Mouse (Mus musculus): ENCODE measurements around the gene Hist1h3e. TPM values are rescaled to one million over a fixed set of nuclear protein-coding genes. Genes with fewer than 3 reads are reported as not detected.
A peak's percentile ranks its signal among the peaks of the same experiment; 100 is the strongest.
"Not testable (repeated sequence)": the region's sequence is repeated elsewhere in the genome, so short reads cannot be mapped to it uniquely, and the experiment has no call there.

Gene Hist1h3e
- polyA plus RNA-seq, 1 experiment = not detected

DNA sequence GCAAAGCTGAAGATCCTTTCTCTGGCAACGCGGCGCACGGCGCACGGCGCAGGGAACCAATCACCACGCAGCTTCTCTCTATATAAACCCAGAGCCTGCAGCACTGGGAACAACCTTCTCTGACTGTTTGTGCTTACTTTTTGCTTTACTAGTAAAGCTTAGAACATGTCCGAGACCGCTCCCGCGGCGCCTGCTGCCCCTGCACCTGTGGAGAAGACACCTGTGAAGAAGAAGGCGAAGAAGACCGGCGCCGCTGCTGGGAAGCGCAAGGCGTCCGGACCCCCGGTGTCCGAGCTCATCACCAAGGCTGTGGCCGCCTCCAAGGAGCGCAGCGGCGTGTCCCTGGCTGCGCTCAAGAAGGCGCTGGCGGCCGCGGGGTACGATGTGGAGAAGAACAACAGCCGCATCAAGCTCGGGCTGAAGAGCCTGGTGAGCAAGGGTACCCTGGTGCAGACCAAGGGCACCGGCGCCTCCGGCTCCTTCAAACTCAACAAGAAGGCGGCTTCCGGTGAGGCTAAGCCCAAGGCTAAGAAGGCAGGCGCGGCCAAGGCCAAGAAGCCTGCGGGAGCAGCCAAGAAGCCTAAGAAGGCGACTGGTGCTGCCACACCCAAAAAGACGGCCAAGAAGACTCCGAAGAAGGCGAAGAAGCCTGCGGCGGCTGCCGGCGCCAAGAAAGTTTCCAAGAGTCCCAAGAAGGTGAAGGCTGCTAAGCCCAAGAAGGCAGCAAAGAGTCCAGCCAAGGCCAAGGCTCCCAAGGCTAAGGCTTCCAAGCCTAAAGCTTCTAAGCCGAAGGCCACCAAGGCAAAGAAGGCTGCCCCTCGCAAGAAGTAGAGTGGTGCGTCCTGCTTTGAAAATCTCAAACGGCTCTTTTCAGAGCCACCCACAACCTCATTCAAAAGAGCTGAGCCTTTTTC is 7.0 kb downstream of the Hist1h3e start:
- H3K4me1 ChIP-seq (ENCODE audit: control insufficient read depth, insufficient read depth, low read length) = peaks cover 3% of the 10 kb centered on the region; the same call in 1 of the 2 replicates
- under 1% methylated on average over 54 of the region's 54 CpGs for WGBS
- TF ChIP-seq POLR2A (IDR thresholded peaks at IDR 0.05; ENCODE audit: insufficient read depth, low read depth, low read length) = peak; percentile 48; the same call in 1 of the 2 replicates
- TF ChIP-seq CTCF (IDR thresholded peaks at IDR 0.05; ENCODE audit: insufficient read depth, low read depth, low read length) = no peak
- peak overlapping the region; percentile 60 for H3K4me3 ChIP-seq (ENCODE audit: insufficient read depth, low read depth, low read length)
- H3K27ac ChIP-seq (ENCODE audit: insufficient read depth, low read depth, low read length) = peak overlapping the region; percentile 71

DNA sequence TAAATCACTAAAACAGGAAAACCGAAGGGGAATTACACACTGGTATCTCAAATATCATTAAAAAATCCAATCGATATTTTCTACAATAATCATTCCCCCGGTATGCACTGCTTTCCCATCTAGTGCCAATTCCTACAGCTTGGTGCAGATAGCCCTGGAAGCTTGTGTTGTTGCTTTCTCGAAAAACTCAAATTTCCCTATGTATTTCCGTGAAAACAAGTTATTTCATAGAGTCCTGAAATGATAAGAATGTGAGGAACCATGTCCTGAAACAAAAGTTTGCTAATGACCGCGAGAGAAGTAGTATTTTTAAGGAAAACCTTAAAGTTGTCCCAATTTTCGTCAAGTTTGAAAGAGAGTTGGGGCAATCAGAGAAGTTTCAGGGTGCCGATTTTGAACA is 7.8 kb downstream of the Hist1h3e start:
- TF ChIP-seq POLR2A (IDR thresholded peaks at IDR 0.05; ENCODE audit: insufficient read depth, low read depth, low read length) = no peak
- no peak for TF ChIP-seq CTCF (IDR thresholded peaks at IDR 0.05; ENCODE audit: insufficient read depth, low read depth, low read length)
- peaks cover 3% of the 10 kb centered on the region; the same call in 1 of the 2 replicates for H3K4me1 ChIP-seq (ENCODE audit: control insufficient read depth, insufficient read depth, low read length)
- H3K27ac ChIP-seq (ENCODE audit: insufficient read depth, low read depth, low read length) = no peak overlapping the region
- 14% methylated on average over 9 of the region's 9 CpGs for WGBS
- H3K4me3 ChIP-seq (ENCODE audit: insufficient read depth, low read depth, low read length) = no peak overlapping the region

DNA sequence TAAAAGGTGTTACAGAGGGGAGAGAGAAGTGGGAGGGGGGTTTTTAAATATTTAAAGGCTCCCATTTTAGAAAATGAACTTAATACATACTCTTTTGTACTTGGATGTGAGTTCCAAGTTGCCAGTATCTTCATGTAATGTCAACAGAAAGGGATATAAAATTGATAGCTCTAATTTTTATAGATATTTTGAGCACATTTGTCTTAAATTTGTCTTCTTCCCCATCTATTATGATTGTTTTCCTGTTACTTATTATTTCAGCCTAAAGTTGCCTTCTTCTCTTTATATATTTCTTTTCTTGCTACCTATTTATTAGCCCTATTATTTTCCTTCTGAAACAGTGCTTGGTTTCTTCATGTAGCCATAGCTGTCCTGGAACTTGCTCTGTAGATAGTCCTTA is 9.2 kb downstream of the Hist1h3e start, which contains the start of gene Hist1h1d:
TSS of gene Hist1h1d (plus strand) at position 301 of the 400 bp plus-strand sequence.
- TF ChIP-seq CTCF (IDR thresholded peaks at IDR 0.05; ENCODE audit: insufficient read depth, low read depth, low read length) = no peak
- no peak for TF ChIP-seq POLR2A (IDR thresholded peaks at IDR 0.05; ENCODE audit: insufficient read depth, low read depth, low read length)
- peaks cover 3% of the 10 kb centered on the region; the same call in 1 of the 2 replicates for H3K4me1 ChIP-seq (ENCODE audit: control insufficient read depth, insufficient read depth, low read length)
- H3K27ac ChIP-seq (ENCODE audit: insufficient read depth, low read depth, low read length) = no peak within 1 kb of the TSS

DNA sequence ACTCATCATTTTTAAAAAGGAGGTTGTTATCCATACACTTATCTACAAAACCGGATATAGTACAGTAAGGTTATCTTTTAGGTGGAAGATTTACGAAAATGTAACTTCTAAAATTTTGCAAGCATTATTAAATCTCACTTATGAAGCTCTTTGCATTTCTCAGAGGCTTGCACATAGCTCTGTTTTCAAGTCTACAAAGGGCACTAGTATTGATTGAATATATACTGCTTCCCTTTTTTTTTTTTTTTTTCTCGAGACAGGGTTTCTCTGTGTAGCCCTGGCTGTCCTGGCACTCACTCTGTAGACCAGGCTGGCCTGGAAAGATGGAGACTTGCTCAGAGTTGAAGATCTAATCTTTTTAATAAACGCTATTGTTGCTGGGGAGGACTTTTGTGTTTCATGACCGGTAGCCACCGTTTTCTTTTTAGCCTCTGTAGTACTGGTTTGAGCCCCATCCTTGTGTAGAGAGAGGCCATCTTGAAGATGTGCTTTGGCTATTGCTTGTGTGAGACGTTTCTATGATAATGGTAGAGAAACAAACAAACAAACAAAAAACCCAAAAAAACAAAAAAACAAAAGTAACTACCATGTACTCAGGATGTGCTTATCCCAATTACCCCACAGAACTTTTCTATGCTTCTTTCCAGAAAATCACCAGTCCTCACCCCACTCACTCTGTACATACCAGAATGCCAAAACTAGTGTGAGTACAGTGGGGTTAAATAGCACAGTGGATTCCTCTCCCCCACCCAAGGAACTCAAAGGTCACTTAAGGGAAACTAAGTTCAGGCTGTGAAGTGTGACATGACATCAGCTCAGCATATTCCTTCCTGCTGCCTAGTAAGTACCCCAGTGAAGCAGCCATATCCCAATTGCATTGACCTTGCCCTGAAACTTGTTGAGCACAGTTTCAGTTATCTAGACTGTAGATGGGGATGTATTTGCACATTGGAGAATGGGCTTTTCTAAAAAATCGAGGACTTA is 9.9 kb downstream of the Hist1h3e start:
- WGBS = 36% methylated on average over 8 of the region's 8 CpGs
- no peak for TF ChIP-seq CTCF (IDR thresholded peaks at IDR 0.05; ENCODE audit: insufficient read depth, low read depth, low read length)
- TF ChIP-seq POLR2A (IDR thresholded peaks at IDR 0.05; ENCODE audit: insufficient read depth, low read depth, low read length) = no peak
- no peak overlapping the region for H3K27ac ChIP-seq (ENCODE audit: insufficient read depth, low read depth, low read length)
- peaks cover 3% of the 10 kb centered on the region; the same call in 1 of the 2 replicates for H3K4me1 ChIP-seq (ENCODE audit: control insufficient read depth, insufficient read depth, low read length)
- no peak overlapping the region for H3K4me3 ChIP-seq (ENCODE audit: insufficient read depth, low read depth, low read length)

More for the DNA sequence above, 9.2 kb downstream of the Hist1h3e start, which contains the start of gene Hist1h1d:
- H3K4me3 ChIP-seq (ENCODE audit: insufficient read depth, low read depth, low read length) = no peak within 1 kb of the TSS

DNA sequence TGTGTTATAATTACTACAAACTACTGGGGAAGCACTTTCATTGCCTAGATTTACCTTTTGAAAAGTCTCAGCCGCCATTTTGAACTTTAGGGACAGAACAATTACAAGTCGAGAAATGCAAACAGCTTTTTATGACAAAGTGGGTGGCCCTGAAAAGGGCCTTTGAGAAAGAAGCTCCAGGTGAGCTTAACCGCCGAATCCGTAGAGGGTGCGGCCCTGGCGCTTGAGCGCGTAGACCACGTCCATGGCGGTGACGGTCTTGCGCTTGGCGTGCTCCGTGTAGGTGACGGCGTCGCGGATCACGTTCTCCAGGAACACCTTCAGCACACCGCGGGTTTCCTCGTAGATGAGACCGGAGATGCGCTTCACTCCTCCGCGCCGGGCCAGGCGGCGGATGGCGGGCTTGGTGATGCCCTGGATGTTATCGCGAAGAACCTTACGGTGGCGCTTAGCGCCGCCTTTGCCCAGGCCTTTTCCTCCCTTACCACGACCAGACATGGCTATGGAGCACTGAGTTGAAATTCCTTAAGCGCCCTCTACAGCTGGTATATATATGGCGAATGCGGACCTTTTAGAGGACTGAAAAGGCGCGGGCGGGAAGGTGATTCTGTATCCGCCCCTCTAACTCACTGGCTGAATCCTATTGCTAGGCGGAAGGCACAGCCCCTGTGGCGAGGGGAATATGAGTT is 10.9 kb downstream of the Hist1h3e start, which contains the start of gene Hist1h4f:
TSS of gene Hist1h4f (minus strand) at position 503 of the 689 bp plus-strand sequence.
- not testable (repeated sequence) for H3K4me1 ChIP-seq (ENCODE audit: control insufficient read depth, insufficient read depth, low read length)
- peak; percentile 78 for TF ChIP-seq POLR2A (IDR thresholded peaks at IDR 0.05; ENCODE audit: insufficient read depth, low read depth, low read length)
- Histone ChIP-seq H3K4me3 (ENCODE audit: insufficient read depth, low read depth, low read length) (peak within 1 kb of the TSS; percentile 53), H3K27ac (ENCODE audit: insufficient read depth, low read depth, low read length) (peak within 1 kb of the TSS; percentile 82)
- WGBS = under 1% methylated on average over 47 of the region's 47 CpGs

DNA sequence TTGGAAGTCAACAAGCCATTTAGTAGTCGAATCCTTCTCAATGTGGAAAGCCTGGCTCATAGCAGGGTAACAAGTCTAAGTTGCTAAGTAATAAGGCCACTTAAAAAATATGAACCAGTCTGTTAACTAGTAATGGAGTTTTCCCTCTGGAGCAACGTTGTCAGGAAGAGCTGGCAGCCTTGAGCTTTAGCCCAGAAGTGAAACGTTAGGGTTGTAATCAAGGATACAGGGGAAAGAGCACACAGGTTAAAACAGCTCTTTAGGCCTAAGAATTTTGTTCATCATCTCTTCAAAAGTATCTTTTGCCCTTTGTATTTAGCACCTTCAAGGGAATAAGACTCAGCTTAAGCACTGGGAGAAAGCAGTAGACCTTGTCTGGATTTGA is 11.4 kb downstream of the Hist1h3e start:
- no peak overlapping the region for H3K4me3 ChIP-seq (ENCODE audit: insufficient read depth, low read depth, low read length)

DNA sequence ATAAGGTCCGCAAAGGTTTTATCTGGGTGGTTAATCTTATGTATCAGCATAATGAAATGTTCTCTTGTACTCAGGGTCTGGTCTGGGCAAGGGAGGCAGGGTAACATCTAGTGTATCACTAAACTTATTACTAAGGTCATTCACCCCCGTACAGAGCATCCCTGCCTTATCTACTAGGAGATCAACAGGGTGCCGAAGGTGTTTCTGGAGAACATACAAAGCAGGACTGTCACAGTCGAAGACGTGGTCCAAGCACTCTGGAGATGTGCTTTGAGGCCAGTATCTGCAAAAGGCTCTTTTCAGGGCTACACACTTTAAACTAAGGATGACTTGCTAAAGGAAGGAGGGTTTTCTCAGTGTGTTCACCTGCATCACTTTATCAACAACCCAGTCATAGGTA is 15.5 kb downstream of the Hist1h3e start:
- Histone ChIP-seq H3K4me1 (ENCODE audit: control insufficient read depth, insufficient read depth, low read length) (no peaks in the 10 kb centered on the region), H3K27ac (ENCODE audit: insufficient read depth, low read depth, low read length) (no peak overlapping the region), H3K4me3 (ENCODE audit: insufficient read depth, low read depth, low read length) (no peak overlapping the region)
- TF ChIP-seq CTCF (IDR thresholded peaks at IDR 0.05; ENCODE audit: insufficient read depth, low read depth, low read length) (no peak), POLR2A (IDR thresholded peaks at IDR 0.05; ENCODE audit: insufficient read depth, low read depth, low read length) (no peak)
- 77% methylated on average over 5 of the region's 5 CpGs for WGBS

More for the DNA sequence above, 11.4 kb downstream of the Hist1h3e start:
- no peak overlapping the region for H3K27ac ChIP-seq (ENCODE audit: insufficient read depth, low read depth, low read length)
- peaks cover 3% of the 10 kb centered on the region; the same call in 1 of the 2 replicates for H3K4me1 ChIP-seq (ENCODE audit: control insufficient read depth, insufficient read depth, low read length)
- TF ChIP-seq POLR2A (IDR thresholded peaks at IDR 0.05; ENCODE audit: insufficient read depth, low read depth, low read length) = no peak
- TF ChIP-seq CTCF (IDR thresholded peaks at IDR 0.05; ENCODE audit: insufficient read depth, low read depth, low read length) = no peak
- WGBS = 7% methylated on average over 3 of the region's 3 CpGs

DNA sequence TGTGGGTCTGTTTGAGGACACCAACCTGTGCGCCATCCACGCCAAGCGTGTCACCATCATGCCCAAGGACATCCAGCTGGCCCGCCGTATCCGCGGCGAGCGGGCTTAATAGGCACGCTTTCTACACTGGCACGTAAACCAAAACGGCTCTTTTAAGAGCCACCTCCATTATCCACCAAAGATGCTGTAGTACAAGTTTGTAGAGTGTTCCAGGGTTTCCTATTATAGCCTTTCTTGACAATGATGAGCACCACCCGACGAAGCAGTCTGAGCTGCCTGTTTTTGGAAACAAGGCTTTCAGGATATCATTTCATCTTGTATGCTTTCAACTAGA is 17.4 kb downstream of the Hist1h3e start:
- H3K4me3 ChIP-seq (ENCODE audit: insufficient read depth, low read depth, low read length) = peak overlapping the region; percentile 70
- not testable (repeated sequence) for H3K4me1 ChIP-seq (ENCODE audit: control insufficient read depth, insufficient read depth, low read length)
- WGBS = 0% methylated on average over 13 of the region's 14 CpGs
- 0 out of 2 replicates have a peak overlapping the region, but pooled peaks have one; percentile 75 for H3K27ac ChIP-seq (ENCODE audit: insufficient read depth, low read depth, low read length)
